Mouse (Mus musculus): ENCODE results near the gene Pip5k1c. TPM values are rescaled to one million over a fixed set of nuclear protein-coding genes. Genes with fewer than 3 reads are reported as not detected.

Gene Pip5k1c
- 189 and 253 TPM in 2 replicates for polyA plus RNA-seq (2012; ENCODE audit: low replicate concordance)

DNA sequence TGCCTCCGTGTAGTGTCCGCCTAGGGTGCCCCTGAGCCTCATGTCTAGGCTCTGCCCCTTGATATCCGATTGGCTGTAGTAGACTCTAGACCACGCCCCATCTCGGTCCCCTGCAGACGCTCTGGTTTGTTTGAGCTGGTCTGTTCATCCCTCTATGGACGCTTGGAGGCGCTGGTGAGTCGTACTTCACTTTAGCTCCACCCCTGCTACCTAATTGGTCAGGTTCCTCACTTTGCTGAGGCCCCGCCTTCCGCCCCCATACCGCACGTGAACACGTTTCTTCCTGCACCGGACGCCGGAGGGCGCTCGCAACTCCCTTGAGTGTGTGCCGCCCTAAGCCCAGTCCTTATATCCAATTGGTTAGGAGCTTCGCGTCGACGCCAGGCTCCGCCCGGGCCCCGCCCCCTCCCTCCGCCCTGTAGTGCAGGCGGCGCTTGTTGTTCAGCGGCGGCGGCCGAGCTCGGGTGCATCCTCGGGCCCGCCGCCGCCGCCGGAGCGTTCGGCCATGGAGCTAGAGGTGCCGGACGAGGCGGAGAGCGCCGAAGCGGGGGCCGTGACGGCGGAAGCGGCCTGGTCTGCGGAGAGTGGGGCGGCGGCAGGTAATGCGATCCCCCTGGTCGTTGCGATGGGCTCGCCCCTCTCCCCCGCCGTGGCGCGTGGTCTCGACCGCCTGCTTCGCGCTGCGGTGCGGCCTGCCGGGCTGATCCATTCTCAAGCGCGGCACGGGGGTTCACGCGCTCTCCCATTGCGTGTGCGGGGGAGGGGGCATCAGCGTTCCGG lies at the start of gene Pip5k1c:
TSS of gene Pip5k1c (plus strand) at position 410 of the 780 bp plus-strand sequence.

DNA sequence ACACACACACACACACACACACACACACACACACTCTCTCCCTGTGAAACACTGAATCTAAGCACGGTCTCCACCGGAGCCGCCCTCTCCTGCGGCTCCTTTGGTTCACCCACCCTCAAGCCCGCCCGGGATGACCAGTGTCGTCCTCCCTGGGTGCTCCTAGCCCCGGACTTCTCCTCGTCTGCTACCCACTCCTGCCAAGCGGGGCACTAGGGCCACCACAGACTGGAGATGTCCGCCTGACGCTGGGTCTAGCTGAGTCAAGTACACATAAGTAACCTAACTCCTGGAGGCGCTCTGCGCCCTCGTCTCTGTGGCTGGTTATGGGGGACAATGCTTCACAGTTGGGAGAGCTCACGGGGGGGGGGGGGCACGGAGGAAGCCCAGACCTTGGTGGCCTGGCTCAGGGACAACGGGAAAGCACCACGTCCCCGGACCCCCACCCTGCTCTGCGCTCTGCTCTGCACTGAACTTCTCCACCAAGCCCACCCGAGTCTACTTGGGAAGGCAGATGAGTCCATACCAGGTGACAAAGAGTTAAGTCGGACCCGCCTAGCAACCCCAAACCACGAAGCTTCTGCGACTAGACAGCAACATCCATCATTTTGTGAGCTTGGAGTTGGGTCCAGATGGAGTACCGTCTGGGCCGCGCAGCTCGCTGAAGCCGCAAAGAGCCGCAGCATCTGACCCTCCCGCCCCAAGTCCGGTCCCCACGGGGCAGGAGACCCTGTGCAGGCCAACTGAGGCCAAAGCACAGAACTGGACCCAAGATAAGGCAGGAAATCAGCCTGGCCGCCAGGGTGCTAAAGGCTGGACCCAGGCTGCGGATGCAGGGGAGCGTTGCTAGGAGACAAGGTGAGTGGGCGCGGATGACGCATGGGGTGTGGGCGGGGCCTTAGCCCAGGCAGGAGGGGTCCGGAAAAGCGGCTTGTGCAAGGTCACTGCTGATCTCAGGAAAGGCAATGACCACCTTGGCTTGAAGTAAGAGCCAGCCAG lies 40.0 kb upstream of the Pip5k1c start, which contains the start of gene Matk:
TSS of gene Matk (plus strand) at position 512 of the 996 bp plus-strand sequence.

DNA sequence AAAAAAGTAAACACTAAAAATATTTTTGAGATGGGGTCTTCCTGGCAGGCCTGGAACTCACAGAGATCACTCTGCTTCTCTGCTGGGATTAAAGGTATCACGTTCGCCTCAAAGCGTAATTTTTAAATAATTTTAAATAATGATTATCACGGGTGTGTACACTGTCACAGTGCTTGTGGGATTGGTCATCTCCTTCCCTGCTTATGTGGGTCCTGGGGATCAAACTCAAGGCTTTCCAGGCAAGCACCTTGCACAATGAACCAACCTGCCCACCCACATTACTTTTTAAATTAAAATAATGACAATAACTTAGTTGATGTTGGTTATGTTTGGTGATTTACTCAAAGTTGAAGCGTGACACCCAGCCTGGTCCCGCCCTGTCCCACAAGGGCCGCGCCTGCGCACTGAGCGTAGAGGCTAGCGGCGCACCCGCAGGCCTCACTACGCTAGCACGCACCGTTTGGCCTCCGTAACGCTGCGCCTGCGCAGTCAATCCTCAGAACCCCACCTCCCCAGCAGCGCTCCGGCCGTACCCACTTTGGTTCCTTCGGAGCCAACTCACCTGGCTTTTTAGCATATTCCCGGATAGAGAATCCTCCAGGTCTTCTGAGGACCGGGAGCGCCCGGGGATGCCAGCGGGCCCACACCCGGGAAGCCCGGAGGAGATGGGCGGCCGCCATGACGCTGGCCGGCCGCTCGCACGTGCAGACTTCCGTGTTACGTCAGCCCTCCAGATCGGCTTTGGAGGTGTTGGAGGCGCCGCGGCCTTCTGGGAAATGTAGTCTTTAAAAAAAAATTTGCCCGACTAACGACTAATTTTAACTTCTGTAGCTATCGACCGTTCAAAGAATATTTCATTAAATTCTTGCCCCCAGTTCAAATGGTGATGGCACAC lies 26.3 kb upstream of the Pip5k1c start, which contains the start of the genes Mrpl54 and Apba3:
TSS of gene Mrpl54 (minus strand) at position 724 of the 895 bp plus-strand sequence.
TSS of gene Apba3 (plus strand) at position 750 of the 895 bp plus-strand sequence.

DNA sequence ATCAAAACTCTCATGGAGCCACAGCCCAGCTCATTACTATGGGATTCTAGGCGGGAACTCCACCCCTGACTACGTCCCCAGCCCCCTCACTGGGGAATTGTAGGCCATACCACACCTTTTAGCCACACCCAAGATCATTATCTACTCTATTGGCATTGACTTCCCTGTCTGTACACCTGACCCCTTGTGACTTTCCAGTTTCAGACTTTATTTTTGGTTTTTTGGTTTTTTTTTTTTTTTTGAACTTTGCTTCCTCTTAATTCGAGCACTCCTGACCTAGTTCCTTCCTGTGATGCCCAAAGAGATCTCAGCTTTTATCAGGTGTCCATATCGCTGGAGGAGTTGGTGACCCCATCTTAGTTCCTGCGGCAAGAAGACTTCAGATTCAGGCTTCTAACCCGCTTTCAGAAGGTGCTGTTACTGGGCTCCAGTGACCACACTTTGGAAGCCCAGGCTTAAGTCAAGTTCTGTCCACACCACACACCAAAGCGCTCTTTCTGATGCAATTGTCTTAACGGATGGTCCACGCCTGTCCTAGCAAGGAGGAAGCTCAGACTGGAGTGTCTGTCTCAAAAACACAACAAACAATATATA lies 1.2 kb upstream of the Pip5k1c start, which contains the start of gene Tjp3:
TSS of gene Tjp3 (minus strand) at position 71 of the 594 bp plus-strand sequence.

DNA sequence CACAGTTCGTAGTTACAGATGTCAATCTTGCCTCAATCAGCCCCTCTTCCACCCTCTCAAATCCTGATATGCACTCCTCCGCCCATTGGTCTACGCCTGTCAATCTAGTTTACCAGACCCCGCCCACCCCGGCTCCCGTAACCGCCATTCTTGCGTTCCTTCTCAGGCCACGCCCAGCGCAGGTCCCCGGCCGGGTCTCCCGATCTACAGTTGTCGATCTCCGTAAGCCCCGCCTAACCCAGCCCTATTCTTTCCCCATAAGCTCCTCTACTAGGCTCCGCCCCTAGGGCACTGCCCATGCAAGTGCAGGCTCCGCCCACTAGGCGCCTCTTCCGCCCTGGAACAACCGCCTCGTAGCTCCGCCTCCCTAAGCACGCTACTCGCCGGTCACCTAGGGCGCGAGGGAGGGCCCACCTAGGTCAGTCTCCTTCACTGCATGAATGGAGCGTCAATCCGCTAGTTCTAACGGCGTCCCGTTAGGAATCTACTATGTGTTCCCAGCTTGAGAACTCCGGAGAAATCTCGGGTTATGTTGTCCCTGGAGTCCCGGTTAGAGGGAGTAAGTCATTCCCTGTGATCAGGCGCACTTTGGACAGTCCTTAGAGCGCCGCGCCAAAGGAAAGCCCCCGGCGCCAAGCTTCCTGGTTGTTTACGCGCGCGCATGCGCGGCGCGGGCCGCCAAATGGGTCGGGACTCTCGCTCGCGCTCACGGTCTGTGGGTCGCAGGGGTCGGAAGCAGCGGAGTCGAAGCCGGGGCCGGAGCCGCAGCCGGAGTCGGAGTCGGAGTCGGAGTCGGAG lies 28.0 kb downstream of the Pip5k1c start, which contains the start of gene Cactin:
TSS of gene Cactin (plus strand) at position 554 of the 798 bp plus-strand sequence.

DNA sequence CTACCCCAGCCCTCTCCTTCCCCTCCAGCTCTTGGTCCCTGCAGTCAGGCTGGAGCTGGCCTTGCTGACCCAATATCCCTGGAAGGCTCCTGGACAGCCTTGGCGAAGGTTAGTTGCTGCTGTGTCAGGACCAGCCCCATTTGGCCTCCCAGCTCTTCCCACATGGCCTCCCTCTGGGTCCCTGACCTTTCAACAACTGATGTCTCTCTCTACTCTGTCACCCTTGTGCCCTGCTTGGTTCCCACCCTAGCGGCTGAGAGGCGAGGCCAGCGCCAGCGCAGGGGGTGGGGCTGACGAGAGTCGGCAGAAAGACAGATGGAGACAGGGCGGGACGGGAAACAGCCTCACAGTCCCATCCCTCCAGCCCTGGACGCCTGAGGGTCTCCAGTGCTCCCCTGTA lies 35.6 kb downstream of the Pip5k1c start, which contains the start of gene Tbxa2r:
TSS of gene Tbxa2r (plus strand) at position 346 of the 400 bp plus-strand sequence.

DNA sequence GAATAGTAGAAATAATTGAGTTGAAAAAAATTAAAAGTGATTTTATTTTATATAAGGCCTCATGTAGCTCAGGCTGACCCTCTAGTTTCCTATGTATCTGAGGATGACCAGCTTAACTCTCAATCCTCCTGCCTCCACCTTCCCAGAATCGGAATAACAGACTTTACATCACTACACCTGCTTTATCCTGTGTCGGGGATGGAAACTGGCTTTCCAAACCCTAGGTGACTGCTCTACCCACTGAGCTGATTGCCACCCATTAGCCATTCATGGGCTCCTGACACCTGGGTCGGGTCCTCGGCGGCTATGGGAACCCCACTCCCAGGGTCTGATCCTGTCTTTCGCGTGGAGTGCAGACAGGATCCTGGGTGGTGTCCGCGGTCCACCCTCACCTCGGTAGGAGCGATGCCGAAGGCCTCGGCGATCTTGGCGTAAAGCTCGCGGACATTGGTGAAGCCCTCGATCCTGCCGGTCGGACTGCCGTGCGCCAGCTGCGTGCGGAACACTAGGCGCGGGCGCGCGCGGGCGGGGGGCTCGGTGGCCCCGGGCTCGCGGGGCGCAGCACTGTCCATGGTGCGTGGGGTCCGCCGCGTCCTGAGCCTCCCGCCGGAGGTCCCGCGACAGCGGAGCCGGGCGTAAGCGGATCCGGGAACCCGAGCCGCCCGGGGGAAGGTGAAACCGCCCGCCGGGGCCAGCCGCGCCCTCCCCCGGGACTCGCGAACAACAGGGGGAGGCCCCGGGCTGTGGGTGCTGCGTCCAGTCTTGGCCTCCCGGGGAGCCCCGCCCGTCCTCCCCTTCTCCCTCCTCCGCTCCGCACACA lies 50.1 kb downstream of the Pip5k1c start, which contains the start of gene Gipc3:
TSS of gene Gipc3 (minus strand) at position 581 of the 820 bp plus-strand sequence.

DNA sequence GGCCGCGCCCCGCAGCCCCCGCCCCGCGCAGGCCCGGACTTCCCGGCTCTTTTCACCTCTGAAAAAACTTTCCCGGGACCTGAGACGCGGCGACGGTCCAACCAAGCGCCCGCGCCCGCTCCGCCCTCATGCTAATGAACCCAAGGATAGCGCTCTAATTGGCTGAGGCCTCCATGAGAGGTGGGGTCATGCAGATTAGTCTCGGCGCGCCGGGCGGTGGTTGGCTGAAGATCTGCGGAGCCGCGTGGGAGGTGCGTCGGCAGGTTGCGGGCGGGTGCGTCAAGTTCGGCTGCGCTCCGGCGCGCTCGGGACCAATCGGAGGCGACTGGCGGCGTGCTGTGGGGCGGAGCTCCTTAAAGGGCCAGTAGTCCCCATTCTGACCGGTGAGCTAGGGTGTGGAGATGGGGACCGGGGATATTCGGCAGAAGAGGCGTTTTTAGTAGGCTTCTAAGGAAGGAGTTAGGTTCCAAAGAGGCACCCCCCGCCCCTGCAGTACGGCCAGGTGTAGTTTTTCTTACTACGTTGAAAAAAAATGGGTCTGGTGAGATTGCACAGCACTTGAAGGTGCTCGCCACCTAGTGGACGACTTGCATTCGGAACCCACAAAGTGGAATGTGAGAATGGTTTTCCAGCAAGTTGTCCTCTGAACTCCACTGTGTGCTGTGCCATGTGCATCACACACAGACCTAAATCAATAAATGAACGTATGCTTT lies 57.7 kb downstream of the Pip5k1c start, which contains the start of gene Hmg20b:
TSS of gene Hmg20b (minus strand) at position 130 of the 713 bp plus-strand sequence.

DNA sequence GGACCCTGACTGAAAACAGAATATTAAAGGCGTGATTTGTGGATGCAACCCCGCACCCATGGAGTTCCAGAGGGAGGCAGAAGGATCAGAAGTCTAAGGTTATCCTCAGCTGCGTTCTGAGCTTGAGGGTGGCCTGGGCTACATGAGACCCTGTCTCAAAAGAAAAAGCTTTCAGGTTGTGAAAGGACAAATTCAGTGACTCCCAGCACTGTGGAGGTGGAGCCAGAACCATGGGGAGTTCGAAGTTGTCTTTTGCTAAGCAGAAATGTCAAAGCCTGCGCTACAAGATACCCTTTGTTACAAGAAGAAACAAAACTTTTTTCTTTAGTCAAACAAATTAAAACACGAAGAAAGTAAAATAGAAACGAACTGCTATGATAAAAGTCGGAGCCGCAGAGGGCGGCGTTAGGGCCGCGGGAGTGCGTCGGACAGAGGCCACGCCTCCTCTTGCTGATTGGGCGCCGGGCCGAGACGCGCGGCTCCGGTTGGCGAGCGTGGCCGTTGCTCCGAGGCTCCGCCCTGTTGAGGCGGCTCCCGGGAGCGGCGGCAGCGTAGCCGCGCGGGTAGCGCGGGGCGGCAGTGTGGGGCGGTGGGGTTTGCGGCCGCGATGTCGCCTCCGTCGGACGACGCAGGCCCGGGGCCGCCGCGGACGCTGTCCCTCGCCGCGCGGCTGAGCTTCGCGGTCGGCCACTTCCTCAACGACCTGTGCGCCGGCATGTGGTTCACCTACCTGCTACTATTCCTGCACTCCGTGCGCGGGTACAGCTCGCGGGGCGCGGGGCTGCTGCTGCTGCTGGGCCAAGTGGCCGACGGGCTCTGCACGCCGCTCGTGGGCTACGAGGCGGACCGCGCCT lies 64.5 kb downstream of the Pip5k1c start, which contains the start of gene Mfsd12:
TSS of gene Mfsd12 (plus strand) at position 501 of the 854 bp plus-strand sequence.

DNA sequence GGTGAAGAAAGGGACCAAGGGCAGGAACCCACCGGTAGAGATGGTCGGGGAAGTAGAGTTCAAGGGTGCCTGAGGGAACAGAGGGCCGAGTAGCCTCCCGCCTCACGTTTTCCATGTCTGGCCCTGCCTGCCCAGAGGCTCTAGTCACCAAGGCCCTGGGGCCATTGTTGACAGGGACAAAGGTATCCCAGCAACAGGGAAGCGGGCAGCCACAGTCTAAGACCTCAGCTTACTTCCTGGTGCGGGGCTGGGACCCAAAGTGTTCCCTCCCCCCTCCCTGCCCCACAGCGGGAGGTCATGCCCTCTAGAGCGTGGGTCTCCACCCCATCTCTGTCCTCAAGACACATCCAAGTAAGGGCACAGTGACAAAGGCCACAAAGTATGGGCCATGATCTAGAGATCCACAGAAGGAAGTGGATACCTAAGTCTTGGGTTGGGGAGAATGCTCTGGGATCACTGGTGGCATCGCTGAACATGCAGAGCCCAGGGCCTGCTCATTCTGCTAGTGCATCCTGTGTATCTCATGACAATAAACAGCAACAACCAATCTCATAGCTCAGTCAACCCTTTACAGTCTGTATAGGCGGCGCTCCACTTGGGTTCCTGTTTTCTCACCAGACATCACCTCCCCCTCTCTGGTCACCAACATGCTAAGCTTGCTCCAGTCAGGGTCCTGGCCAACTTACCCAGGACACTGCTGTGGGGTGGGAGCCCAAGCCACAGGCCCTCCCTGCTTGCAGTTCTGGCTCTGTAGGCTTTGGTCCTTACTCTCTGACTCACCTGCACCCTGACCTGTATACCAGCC lies 73.1 kb downstream of the Pip5k1c start, which contains the start of gene 4930404N11Rik:
TSS of gene 4930404N11Rik (minus strand) at position 145 of the 805 bp plus-strand sequence.

Other genes with a start within 250 kb of the Pip5k1c start
- gene Sgta, start 232.8 kb upstream of the Pip5k1c start, polyA plus RNA-seq (2012; ENCODE audit: low replicate concordance), result 204 and 220 TPM in 2 replicates
- gene Thop1, start 222.9 kb upstream of the Pip5k1c start, polyA plus RNA-seq (2012; ENCODE audit: low replicate concordance), result 162 and 193 TPM in 2 replicates
- gene Creb3l3, start 194.1 kb upstream of the Pip5k1c start, polyA plus RNA-seq (2012; ENCODE audit: low replicate concordance), result 0.35 TPM in 1 of 2 replicates, not detected in the other
- 498 and 833 TPM in 2 replicates for gene Map2k2, start 187.0 kb upstream of the Pip5k1c start, polyA plus RNA-seq (2012; ENCODE audit: low replicate concordance)
- 295 and 321 TPM in 2 replicates for gene Zbtb7a, start 157.7 kb upstream of the Pip5k1c start, polyA plus RNA-seq (2012; ENCODE audit: low replicate concordance)
- gene Pias4, start 125.0 kb upstream of the Pip5k1c start, polyA plus RNA-seq (2012; ENCODE audit: low replicate concordance), result 90.2 and 186 TPM in 2 replicates
- gene Eef2, start 116.3 kb upstream of the Pip5k1c start, polyA plus RNA-seq (2012; ENCODE audit: low replicate concordance), result 344 and 2,489 TPM in 2 replicates
- gene Dapk3, start 110.0 kb upstream of the Pip5k1c start, polyA plus RNA-seq (2012; ENCODE audit: low replicate concordance), result 53.3 and 169 TPM in 2 replicates
- not detected in 2 replicates for gene 4930442H23Rik, start 109.1 kb upstream of the Pip5k1c start, polyA plus RNA-seq (2012; ENCODE audit: low replicate concordance)
- not detected in 2 replicates for gene Nmrk2, start 90.9 kb upstream of the Pip5k1c start, polyA plus RNA-seq (2012; ENCODE audit: low replicate concordance)
- 0.09 and 0.16 TPM in 2 replicates for gene Atcay, start 62.1 kb upstream of the Pip5k1c start, polyA plus RNA-seq (2012; ENCODE audit: low replicate concordance)
- 1.6 and 1.7 TPM in 2 replicates for gene Zfr2, start 59.8 kb upstream of the Pip5k1c start, polyA plus RNA-seq (2012; ENCODE audit: low replicate concordance)
- gene Matk, start 40.0 kb upstream of the Pip5k1c start, polyA plus RNA-seq (2012; ENCODE audit: low replicate concordance), result 4.8 and 18.9 TPM in 2 replicates
- 351 and 433 TPM in 2 replicates for gene Mrpl54, start 26.0 kb upstream of the Pip5k1c start, polyA plus RNA-seq (2012; ENCODE audit: low replicate concordance)
- gene Apba3, start 26.0 kb upstream of the Pip5k1c start, polyA plus RNA-seq (2012; ENCODE audit: low replicate concordance), result 147 and 155 TPM in 2 replicates
- gene Tjp3, start 1.4 kb upstream of the Pip5k1c start, polyA plus RNA-seq (2012; ENCODE audit: low replicate concordance), result 2.4 and 5.3 TPM in 2 replicates
- gene Cactin, start 28.1 kb downstream of the Pip5k1c start, polyA plus RNA-seq (2012; ENCODE audit: low replicate concordance), result 67.6 and 96.5 TPM in 2 replicates
- 3.7 and 8.0 TPM in 2 replicates for gene Tbxa2r, start 35.8 kb downstream of the Pip5k1c start, polyA plus RNA-seq (2012; ENCODE audit: low replicate concordance)
- 1.3 and 2.0 TPM in 2 replicates for gene Gipc3, start 50.3 kb downstream of the Pip5k1c start, polyA plus RNA-seq (2012; ENCODE audit: low replicate concordance)
- gene Hmg20b, start 57.5 kb downstream of the Pip5k1c start, polyA plus RNA-seq (2012; ENCODE audit: low replicate concordance), result 314 and 739 TPM in 2 replicates
- gene Mfsd12, start 64.5 kb downstream of the Pip5k1c start, polyA plus RNA-seq (2012; ENCODE audit: low replicate concordance), result 68.4 and 74.4 TPM in 2 replicates
- 10.6 and 16.6 TPM in 2 replicates for gene 4930404N11Rik, start 72.9 kb downstream of the Pip5k1c start, polyA plus RNA-seq (2012; ENCODE audit: low replicate concordance)
- gene Fzr1, start 85.6 kb downstream of the Pip5k1c start, polyA plus RNA-seq (2012; ENCODE audit: low replicate concordance), result 99.5 and 103 TPM in 2 replicates
- 206 and 254 TPM in 2 replicates for gene Dohh, start 91.5 kb downstream of the Pip5k1c start, polyA plus RNA-seq (2012; ENCODE audit: low replicate concordance)
- gene Gm48551, start 91.5 kb downstream of the Pip5k1c start, polyA plus RNA-seq (2012; ENCODE audit: low replicate concordance), result 0.33 and 0.42 TPM in 2 replicates
- 3.7 and 10.5 TPM in 2 replicates for gene Gm48552, start 96.0 kb downstream of the Pip5k1c start, polyA plus RNA-seq (2012; ENCODE audit: low replicate concordance)
- gene Smim24, start 100.1 kb downstream of the Pip5k1c start, polyA plus RNA-seq (2012; ENCODE audit: low replicate concordance), result 0.68 and 2.2 TPM in 2 replicates
- 206 and 375 TPM in 2 replicates for gene Nfic, start 162.7 kb downstream of the Pip5k1c start, polyA plus RNA-seq (2012; ENCODE audit: low replicate concordance)
- 0.23 and 0.60 TPM in 2 replicates for gene Celf5, start 189.7 kb downstream of the Pip5k1c start, polyA plus RNA-seq (2012; ENCODE audit: low replicate concordance)
- gene Ncln, start 203.4 kb downstream of the Pip5k1c start, polyA plus RNA-seq (2012; ENCODE audit: low replicate concordance), result 296 and 494 TPM in 2 replicates
- gene S1pr4, start 207.2 kb downstream of the Pip5k1c start, polyA plus RNA-seq (2012; ENCODE audit: low replicate concordance), result 34.9 and 78.0 TPM in 2 replicates
- 30.2 and 35.0 TPM in 2 replicates for gene Gna15, start 231.3 kb downstream of the Pip5k1c start, polyA plus RNA-seq (2012; ENCODE audit: low replicate concordance)

All from leukemia stem cell, adult 10-12 weeks (primary cell).